Mouse (Mus musculus) bone marrow macrophage, adult 2 months (primary cell): ENCODE data around the gene Cd200.
"Not testable (repeated sequence)": the region's sequence is repeated elsewhere in the genome, so short reads cannot be mapped to it uniquely, and the experiment has no call there.

ENCODE experiments used
- CTCF ChIP-seq: IDR thresholded peaks from 2 replicates; pipeline ENCODE4 v1.5.1; 2012; ENCODE audit warnings: low read depth, mild to moderate bottlenecking, low read length, moderate library complexity
- POLR2A ChIP-seq: IDR thresholded peaks from 2 replicates; pipeline ENCODE4 v1.6.1; 2012; ENCODE audit warnings: mild to moderate bottlenecking, low read depth, low read length, borderline replicate concordance

- not testable (repeated sequence) for TF ChIP-seq CTCF, POLR2A
These were observed 50.4 kb downstream of the Cd200 start for GRCm38 (mm10) chr16:45358441-45358840.
